Mouse (Mus musculus) urinary bladder, postnatal 4 days (tissue): ENCODE measurements around the gene Rngtt.
"Not testable (repeated sequence)": the region's sequence is repeated elsewhere in the genome, so short reads cannot be mapped to it uniquely, and the experiment has no call there.

ENCODE experiments used
- DNase-seq, 2 experiments: peaks; one replicate each; pipeline ENCODE4 v3.0.0; 2021 to 2022; ENCODE audit warnings: low spot score in 2 of 2

The Rngtt gene

DNA sequence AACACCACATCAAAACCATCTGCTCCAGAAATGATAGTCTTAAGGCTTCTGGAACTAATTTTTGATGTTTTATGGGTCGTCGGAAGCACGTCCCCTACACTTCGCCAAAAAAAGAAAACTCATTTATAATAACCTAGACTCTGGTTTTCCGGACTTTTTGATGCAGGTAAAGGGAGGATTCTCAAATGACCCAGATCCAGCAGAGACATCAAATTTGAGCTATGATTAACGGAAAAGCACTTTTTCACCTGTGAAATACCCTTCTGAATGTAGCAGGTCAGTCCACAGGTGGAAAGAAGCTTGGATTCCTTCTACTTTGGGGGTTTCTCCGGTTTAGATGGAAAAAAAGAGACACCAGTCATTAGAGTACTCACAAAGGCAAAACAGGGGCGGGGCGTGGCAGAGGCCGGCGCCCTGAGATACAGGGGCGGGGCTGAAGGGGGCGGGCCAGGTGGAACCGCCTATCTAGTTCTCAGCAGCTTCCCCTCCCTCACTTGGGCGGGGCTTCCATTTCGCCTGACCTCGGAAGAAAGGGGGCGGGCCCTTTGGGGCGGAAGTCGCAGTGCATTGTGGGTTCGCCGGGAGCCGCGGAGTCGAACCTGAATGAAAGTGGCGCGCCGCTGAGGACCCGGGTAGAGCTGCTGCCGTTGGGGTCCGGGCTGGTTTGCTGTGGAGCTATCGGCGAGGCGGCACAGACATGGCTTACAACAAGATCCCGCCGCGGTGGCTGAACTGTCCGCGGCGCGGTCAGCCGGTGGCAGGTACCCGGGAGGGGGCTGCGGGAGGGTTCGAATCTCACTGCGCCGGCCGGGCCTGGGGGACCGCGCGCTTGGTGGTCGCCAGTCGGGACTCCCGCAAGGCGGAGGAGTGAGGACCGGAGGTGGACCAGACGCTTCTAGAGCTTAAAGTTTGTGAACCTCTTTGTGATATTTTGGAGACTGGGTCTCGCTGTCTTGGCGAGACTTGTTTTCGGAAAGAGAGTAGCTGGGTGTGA is at the start of gene Rngtt:
Gene Rngtt (plus strand): TSS at position 548 of the 994 bp plus-strand sequence.
- peak; percentile 93 to 96 for DNase-seq

DNA sequence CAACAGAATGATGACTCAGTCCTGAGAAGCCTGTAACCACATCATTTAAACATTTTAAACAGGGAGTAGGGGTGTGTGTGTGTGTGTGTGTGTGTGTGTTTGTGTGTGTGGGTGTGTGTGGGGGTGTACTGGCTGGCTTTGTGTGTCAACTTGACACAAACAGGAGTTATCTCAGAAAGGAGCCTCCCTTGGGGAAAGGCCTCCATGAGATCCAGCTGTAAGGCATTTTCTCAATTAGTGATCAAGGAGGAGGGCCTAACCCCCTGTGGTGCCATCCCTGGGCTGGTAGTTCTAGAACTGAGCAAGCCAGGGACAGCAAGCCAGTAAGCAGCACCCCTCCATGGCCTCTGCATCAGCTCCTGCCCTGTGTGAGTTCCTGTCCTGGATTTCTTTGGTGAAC is 49.8 kb upstream of the Rngtt start:
- DNase-seq, result no peak

DNA sequence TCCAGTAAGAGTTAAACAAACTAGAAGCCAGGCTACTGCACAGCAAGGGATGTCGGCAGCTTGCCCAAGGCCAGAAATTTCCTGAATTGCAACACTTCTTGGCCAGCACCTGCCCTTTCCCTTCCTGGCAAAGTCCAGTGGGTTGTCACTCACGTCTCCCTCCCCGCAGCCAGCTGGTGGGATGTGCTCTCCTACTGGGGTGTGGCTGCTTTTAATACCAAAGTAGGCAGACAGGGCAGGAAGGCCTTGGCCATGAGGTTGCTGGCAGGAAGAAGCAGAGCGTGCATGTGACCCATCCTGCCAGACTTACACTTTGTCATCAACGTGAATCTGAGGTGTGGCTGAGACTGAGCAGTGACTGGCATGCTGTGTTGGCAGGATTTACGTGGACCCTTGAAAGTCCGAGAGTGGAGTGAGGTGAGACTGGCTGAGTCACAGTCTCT is 48.8 kb upstream of the Rngtt start:
- peak; percentile 81 to 86 for DNase-seq

DNA sequence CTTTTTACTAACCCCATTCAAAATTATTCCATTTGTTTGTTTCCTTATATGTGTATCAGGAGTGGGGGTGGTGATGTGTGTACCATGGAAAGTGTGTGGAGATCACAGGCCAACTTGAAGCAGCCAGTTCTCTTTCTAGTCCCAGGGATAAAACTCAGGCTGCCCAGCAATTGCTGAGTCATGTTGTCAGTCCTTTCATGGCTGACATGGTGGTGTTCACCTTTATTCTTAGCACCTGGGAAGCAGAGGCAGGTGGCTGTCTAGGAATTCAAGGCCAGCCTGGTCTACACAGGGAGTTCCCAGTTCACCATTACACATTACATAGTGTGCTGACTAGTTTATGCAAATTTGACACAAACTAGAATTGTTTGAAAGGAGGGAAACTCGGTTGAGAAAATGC is 47.2 kb upstream of the Rngtt start:
- no peak for DNase-seq

DNA sequence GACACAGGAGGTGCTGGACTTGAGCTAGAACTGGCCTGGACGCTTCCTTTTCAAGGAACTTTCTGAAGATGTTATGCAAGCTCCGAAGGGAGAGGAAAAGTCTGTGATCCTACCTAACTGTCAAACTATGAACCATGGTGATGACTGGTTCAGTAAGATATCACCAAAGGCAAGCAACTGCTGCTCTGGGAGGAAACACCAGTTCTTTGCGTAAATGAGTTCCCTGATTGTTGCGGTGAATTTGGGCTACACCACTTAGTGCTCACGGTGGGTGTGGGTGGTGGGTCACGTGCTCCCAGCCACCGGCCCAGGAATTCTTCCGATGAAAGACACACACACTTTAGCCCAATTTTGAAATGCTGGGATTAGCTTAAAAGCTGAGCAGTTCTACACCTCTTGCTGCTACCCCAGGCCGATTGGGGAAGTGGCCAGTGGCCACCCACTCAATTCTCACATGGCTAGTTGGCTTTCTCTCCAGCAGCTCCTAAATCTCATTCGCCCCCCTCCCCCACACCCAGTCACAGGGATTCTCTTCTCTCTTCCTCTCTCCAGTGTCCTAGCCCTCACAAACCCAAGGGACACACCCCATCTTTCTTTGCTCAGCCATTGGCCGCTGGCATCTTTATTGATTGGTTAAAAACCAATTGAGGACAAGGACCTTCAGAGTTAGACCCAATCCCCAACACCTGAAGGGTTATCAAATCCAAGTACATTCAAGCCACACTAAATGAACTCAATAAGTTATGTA is 45.0 kb upstream of the Rngtt start:
- no peak for DNase-seq

DNA sequence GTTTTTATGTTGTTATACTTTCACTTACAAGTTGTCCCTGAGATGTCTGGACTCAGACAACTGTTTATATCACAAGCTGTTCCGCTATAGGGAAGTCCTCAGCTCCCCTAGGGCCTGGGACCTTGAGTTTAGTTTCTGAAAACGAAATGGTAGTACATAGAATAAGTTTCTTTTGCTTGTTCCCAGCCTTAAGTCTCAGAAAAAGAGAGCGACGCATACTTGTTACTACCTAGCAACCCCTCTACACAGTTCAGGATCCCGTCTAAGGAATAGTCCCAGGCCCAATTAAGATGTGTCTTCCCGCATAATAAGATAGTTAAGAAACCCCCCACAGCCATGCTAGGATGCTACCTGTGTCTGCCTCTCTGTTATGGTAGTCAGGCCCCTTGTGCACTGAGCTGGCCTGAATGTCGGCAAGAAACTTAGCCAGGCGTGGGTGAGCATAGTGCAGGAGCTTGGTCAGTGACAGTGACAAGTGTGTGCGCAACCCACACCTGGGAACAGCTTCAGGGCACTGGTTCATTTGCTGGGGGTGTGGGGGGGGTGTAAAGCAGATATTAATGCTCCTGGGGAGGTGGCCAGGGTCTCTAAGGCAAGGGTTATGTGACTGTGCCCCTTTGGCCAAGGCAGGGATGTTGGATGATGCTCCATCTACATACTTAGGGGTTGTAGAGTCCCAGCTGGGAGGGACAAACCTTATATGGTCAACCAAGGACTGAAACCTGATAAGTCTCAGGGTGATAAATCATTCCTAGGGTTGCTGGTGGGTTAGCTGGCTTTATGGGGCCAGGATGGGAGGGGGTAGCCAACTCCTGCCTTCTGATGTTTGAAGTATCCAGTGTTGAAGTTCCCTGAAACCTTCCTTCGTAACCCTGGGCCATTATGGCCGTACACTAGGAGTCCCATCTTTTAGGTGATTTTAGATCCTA is 39.5 kb upstream of the Rngtt start:
- DNase-seq, result no peak

DNA sequence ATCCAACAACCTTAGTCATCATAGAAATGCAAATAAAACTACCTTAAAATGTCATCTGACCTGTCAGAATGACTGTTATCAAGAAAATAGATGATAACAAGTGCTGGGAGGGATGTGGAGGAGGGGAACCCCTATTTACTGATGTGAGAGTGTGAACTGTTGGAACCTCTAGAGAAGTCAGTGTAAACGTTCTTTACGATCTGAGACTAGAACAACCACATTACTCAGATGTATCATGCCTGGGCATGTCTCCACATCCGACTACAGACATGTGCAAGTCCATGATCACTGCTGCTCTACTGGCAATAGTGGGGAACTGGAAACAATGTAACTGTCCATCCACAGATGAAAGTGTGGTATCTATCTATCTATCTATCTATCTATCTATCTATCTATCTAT is 36.7 kb upstream of the Rngtt start:
- no peak for DNase-seq

DNA sequence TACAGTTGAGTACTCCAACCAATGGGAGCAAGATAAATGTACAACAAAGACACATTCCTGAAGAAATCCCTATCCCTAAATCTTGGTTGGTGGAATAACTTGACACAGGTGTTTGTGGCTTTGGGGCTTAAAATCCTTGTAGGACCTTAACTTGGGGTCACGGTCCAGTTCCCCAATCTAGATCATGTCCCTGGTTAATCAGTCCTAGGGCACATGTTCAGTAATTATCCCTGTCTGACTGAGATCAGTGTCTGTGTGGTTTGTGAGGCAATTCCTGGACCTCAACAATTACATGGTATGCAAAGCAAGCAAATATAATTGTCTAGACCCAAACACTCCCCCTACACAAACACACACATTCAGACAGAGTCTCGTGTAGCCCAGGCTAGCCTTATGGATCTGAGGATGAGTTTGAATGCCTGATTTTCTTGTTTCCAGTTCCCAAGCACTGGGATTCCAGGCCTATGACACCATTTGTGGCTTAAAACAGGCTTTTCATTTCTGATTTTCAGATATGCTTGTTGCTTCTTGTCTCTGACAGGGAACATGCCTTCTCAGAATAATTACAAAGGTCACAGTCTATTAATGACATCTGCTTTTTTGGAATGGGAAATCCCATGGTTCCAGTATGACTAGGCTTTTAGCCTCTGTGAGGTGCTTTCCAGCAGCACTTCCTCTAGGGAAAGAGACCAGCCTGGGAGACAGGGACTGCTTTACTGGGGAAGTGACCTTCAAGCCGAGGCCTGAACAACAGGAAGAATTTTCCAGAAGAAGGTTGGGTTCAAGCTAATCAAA is 28.0 kb upstream of the Rngtt start:
- no peak for DNase-seq

DNA sequence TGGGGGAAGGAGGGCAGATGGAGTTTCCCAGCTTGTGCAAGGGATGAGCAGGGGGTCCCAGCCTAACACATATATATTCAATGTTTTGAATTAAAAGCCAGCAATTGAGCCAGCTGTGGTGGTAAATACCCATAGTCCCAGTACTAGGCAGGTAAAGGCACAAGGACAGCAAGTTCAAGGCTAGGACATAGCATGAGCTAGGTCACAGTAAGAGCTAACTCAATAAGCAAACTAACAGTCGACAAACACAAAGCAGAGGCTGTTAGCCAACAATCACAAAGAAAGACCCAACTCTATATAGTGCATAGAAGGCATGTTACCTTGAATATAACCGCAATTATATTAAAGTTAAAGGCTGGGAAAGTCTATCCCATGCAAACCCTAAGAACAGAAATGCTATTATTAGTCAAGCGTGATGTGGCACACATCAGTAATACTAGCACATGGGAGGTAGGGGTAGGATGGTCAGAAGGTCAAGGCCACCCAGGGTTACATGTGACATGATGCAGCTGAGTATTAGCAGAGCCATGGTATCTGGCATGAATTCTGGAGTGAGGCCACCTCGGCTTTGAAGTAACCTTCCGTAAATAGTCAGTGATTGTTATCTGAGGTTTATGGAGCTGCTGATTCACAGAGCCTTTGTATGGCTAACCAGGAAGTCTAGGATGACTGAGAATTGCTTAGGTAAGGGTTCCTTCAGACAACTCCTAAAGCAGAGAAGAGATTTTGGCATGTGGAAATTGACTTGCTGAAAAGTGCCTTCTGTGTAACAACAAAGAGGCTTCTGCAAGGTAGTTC is 25.8 kb upstream of the Rngtt start:
- DNase-seq, result no peak

DNA sequence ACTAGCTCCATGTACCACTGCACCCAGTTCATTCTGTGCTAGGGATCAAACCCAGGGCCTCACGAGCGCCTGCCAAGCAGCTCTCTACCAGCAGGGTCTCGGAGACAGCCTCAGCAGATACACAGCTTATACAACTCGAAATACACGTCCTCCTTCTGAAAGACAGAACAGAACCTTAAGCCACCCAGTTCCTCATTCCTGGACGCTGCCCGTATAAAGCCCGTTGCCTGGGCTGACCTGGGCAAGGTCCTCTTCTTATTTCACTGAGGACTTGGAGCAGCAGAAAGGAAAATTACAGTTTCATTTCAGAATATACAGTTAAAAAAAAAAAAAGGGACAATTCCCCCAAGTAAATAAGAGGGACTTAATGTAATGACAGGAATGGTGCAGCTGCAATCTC is 24.7 kb upstream of the Rngtt start:
- DNase-seq, result no peak

DNA sequence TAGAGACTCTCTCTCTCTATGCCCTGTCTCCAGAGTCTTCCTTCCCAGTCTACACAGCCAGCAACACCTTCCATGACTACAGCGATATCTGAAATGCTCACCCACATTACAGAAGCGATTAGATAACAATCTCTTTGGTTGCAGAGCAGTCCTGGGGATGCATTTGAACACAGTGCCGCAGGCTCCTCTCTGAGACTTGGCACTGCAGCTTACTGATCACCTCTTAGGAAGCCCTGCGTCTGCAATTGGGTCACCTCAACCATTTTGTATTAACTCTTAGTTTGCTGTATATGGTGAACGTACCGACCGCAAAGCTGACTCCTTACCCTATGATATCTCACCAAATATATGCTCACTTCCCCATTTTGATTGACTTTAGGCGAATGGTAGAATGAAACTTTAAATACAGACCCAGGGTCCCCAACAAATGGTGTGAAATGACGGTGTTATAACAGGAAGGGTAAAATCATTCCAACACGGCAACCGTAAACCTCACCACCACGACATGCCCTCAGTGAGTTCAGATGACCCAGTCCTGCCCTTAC is 20.9 kb upstream of the Rngtt start:
- DNase-seq, result no peak

DNA sequence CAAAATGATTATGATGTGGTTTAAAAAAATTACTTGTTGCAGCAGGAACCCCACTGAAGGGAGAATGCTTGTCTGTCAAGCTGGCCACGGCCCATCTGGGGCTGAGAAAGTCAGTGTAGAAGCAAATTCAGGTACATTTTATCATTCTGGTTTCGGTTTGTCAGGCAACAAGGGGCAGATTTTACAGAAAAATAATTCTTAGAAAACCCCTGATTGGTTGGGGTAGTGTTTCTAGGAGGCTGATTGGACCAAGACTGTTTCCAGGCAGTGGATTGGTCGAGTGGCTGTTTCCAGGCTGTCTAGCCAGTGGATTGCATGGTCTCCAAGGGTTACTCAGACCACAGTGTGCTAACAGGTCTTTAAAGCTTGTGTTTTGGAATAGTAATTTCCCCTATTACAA is 20.1 kb upstream of the Rngtt start, which contains the start of gene Pnrc1:
Gene Pnrc1 (minus strand): TSS at position 162 of the 400 bp plus-strand sequence.
- peak in 1 of 2 experiments; percentile 25 for DNase-seq

DNA sequence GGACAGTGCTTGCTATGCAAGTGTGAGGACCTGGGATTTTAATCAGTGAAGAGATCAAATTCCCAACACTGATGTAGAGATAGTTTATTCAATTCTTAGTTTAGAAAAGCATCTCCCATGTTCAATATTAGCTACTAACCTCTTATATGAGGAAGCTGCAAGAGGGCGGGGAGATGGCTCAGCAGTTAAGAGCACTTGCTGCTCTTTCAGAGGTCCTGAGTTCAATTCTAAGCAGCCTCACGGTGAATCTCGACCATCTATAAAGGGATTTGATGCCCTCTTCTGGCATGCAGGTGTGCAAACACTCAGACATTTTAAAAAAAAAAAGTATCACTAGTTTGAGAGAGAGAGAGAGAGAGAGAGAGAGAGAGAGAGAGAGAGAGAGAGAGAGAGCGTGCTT is 19.2 kb upstream of the Rngtt start:
- DNase-seq, result no peak

DNA sequence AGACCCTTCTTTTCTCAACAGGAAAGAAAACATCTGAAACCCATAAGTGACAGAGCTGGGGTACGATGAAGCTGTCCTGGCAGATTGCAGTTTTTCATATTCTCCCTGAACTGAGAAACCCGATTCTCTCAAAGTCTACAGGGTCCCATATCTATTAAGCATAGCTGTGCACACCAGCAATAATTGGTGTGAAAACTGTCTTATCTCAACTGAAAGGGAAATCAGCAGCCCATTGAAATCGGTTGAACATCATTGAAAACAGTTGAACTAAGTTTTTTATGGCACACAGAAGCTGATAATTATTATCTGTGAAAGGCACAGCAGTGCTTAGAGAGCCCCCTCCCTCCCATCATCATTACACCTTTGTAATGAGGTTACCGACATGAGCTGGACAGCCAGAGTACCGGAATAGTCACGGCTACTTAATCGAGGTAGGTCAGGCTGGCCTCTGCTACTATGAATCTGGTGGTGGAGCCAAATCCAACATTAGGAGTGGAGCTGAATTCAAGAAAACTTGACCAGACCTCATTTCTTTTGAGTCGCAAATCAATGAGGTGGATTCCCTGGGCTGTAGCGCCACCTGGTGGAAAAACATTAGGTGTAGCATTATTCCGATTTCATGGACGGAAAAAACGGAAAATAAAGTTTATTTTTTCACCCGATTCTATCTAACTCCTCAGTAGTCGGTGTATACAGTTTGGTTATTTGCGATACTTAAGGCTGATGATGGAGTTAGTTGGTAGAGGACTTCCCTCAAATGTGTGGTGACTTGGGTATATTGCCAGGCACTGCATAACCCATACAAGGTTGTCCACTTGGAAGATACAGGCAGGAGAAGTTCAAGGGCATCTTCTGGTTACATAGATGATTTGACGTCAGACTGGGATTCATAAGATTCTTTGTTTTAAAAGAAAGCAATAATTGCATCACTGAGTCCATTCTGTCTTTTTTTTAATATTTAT is 17.4 kb upstream of the Rngtt start:
- DNase-seq, result peak; percentile 39 to 84

DNA sequence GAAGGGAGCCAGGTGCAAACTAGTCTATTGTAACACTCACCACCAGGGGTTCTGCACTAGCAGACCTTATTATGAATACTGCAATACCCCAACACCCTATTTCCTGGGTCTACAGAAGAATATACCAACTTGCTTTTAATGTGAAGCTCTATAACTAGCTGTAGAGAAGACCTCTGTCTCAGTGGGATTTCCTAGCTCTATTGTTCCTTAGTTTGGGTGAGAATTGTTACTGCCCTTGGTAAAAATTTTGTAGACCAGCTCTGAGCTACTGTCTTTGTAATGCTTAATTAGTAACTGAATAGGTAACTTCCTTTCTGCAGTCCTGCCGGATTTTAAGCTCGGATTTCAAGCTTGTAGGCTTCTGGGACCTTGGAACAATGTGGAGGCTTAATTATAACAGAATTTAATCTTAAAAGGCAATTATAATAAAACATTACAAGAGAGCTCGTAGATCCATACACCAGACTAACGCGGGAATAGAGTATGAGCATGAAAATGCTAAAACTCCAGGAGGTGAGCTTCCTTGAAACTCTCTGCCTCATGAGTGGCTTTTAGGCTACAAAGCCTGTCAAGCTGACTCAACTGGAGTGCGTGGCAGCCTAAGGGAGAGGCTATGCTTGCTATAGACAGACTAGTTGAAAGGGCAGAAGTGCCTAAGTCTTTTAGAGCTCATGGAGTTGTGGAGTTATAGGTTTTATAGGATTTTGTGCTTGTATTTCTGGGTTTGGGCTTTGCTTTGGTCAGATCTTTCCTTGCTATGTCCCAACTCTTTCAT is 9.0 kb upstream of the Rngtt start:
- not testable (repeated sequence) for DNase-seq

DNA sequence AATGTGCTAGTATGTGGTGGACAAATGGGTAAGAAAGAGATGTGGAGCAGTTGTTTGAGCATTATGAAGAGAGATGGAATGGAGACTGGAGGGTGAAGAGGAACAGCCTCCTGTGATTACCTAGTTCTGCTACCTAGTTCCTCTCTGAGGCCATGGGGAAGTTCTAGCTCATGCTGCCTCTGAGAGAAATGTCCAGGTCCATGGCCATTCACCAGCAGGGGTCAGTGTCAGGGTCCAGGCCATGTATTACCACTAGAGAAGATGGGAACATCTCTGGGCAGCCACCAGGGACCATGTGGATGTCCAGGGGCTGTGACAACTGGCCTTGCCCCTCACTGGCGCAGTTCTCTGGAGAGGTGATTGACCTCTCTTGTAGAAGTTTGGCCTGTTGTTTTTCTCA is 7.1 kb upstream of the Rngtt start:
- no peak for DNase-seq

DNA sequence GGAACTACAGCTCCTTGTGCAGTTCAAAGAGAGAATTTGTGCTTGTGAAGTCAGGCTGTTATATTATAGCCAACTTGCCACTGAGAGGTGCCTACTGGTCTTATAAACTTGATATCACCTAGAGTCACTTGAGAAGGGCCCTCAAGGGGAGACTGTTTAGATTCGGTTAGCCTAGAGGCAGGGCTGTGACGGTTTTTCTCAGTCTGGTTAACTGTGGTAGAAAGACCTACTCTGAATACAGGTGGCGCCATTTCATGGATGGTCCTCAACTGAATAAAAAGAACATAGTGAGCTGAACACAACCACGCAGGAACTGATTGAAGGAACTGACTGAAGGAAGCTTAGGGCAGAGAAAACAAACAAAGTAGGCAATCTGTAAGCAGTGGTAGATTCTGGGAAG is 3.0 kb upstream of the Rngtt start:
- DNase-seq, result no peak
